Mouse (Mus musculus) embryonic stem cell, embryonic (primary cell): ENCODE measurements around the gene Zfp655.

Experiments
- CTCF ChIA-PET, 4 experiments: fragments of 300-600 bp in 2 of 4; fragments of 350-600 bp in 2 of 4; sonication (Branson Sonifier 250); formaldehyde crosslinking; loops; one replicate each; lab custom pipeline; 2022; ENCODE audit warnings: inconsistent platforms in 2 of 4; lab: Charles Lee
- POLR2A ChIA-PET, 4 experiments: fragments of 300-600 bp in 2 of 4; fragments of 350-600 bp in 2 of 4; sonication (Branson Sonifier 250); formaldehyde crosslinking; loops; one replicate each; lab custom pipeline; 2022; ENCODE audit warnings: antibody characterized with exemption in 4 of 4, inconsistent platforms in 1 of 4; lab: Charles Lee

Gene Zfp655

GRCm38 (mm10) chr5:145231367-145231871, at the start of gene Zfp655:
TSS of gene Zfp655 (plus strand) at chr5:145231715.
- POLR2A ChIA-PET = interaction anchor here (0.6 to 16.5 kb wide), 64 partner anchors 8 to 1114 kb away, joined by 3 to 510 read pairs (median 6); partner anchors contain the start of genes Zscan25 (in 4 of the 4), Zkscan5 (in 3 of the 4), Arpc1a (in 2 of the 4) and Cpsf4 (in 2 of the 4)
- CTCF ChIA-PET = interaction anchor here in 1 of 4 experiments (1.1 kb wide), 1 partner anchor 17 kb away, joined by 3 read pairs; no protein-coding TSS in a partner anchor

- CTCF ChIA-PET = no interaction called here
- POLR2A ChIA-PET = interaction anchor here in 3 of 4 experiments (0.7 to 15.8 kb wide), 13 partner anchors 10 to 89 kb away, joined by 3 to 289 read pairs (median 6); partner anchors contain the start of genes Zkscan5 (in 3 of the 3), Cpsf4 (in 2 of the 3), Ptcd1 (in 2 of the 3) and Arpc1b (in 1 of the 3)
Observed at GRCm38 (mm10) chr5:145185244-145185643, 46.3 kb upstream of the Zfp655 start.

- ChIA-PET POLR2A (interaction anchor here (0.6 to 15.8 kb wide), 26 partner anchors 9 to 76 kb away, joined by 3 to 289 read pairs (median 4); partner anchors contain the start of genes Zkscan5 (in 4 of the 4), Cpsf4 (in 2 of the 4), Ptcd1 (in 2 of the 4) and Zkscan14 (in 2 of the 4)), CTCF (interaction anchor here in 2 of 4 experiments (1.3 to 1.5 kb wide), 2 partner anchors 24 to 71 kb away, joined by 3 read pairs; no protein-coding TSS in a partner anchor)
Observed at GRCm38 (mm10) chr5:145189416-145189815, 42.1 kb upstream of the Zfp655 start.

GRCm38 (mm10) chr5:145190373-145190772, 41.1 kb upstream of the Zfp655 start:
- ChIA-PET POLR2A (interaction anchor here (0.6 to 15.8 kb wide), 31 partner anchors 8 to 675 kb away, joined by 3 to 289 read pairs (median 4); partner anchors contain the start of genes Zkscan5 (in 3 of the 4), Cpsf4 (in 2 of the 4), Ptcd1 (in 2 of the 4) and Zfp655 (in 2 of the 4)), CTCF (interaction anchor here in 2 of 4 experiments (0.6 to 1.3 kb wide), 2 partner anchors 71 to 1945 kb away, joined by 3 read pairs; no protein-coding TSS in a partner anchor)

GRCm38 (mm10) chr5:145190875-145191798, 40.4 kb upstream of the Zfp655 start:
- POLR2A ChIA-PET = interaction anchor here (0.6 to 15.8 kb wide), 25 partner anchors 9 to 676 kb away, joined by 3 to 289 read pairs (median 6); partner anchors contain the start of genes Zkscan5 (in 3 of the 4), Cpsf4 (in 2 of the 4), Ptcd1 (in 2 of the 4) and Zfp655 (in 2 of the 4)
- CTCF ChIA-PET = interaction anchor here in 2 of 4 experiments (0.6 to 1.5 kb wide), 5 partner anchors 10 to 1284 kb away, joined by 3 to 12 read pairs (median 7); partner anchors contain the start of genes Zkscan14 (in 1 of the 2) and Zkscan5 (in 1 of the 2)

GRCm38 (mm10) chr5:145191962-145192361, 39.6 kb upstream of the Zfp655 start, which contains the start of gene Atp5j2:
TSS of gene Atp5j2 (minus strand) at chr5:145192062.
- ChIA-PET POLR2A (interaction anchor here in 3 of 4 experiments (0.6 to 15.8 kb wide), 15 partner anchors 8 to 48 kb away, joined by 3 to 289 read pairs (median 6); partner anchors contain the start of genes Zkscan5 (in 3 of the 3), Cpsf4 (in 2 of the 3), Ptcd1 (in 2 of the 3) and Zkscan14 (in 2 of the 3)), CTCF (interaction anchor here in 2 of 4 experiments (0.6 to 1.5 kb wide), 5 partner anchors 9 to 1283 kb away, joined by 4 to 12 read pairs (median 7); partner anchors contain the start of genes Zkscan14 (in 1 of the 2) and Zkscan5 (in 1 of the 2))

GRCm38 (mm10) chr5:145200387-145200786, 31.1 kb upstream of the Zfp655 start:
- POLR2A ChIA-PET = interaction anchor here in 2 of 4 experiments (0.9 to 11.8 kb wide), 11 partner anchors 8 to 432 kb away, joined by 3 to 206 read pairs (median 6); partner anchors contain the start of genes Atp5j2 (in 2 of the 2), Cpsf4 (in 2 of the 2), Ptcd1 (in 2 of the 2) and Trrap (in 1 of the 2)
- CTCF ChIA-PET = no interaction called here

- CTCF ChIA-PET = interaction anchor here in 2 of 4 experiments (0.5 to 1.2 kb wide), 3 partner anchors 9 to 27 kb away, joined by 3 to 7 read pairs (median 4); partner anchors contain the start of gene Atp5j2 (in 1 of the 2)
Observed at GRCm38 (mm10) chr5:145201321-145201991, 30.1 kb upstream of the Zfp655 start, which contains the start of gene Zkscan14. TSS of gene Zkscan14 (minus strand) at chr5:145201868.

GRCm38 (mm10) chr5:145202446-145202845, 29.1 kb upstream of the Zfp655 start:
- CTCF ChIA-PET = no interaction called here
- POLR2A ChIA-PET = interaction anchor here in 2 of 4 experiments (1.6 to 11.8 kb wide), 2 partner anchors 17 to 28 kb away, joined by 5 to 206 read pairs; no protein-coding TSS in a partner anchor

More at GRCm38 (mm10) chr5:145201321-145201991, 30.1 kb upstream of the Zfp655 start, which contains the start of gene Zkscan14:
- POLR2A ChIA-PET = interaction anchor here in 2 of 4 experiments (0.6 to 11.8 kb wide), 27 partner anchors 8 to 433 kb away, joined by 3 to 206 read pairs (median 4); partner anchors contain the start of genes Atp5j2 (in 2 of the 2), Zscan25 (in 2 of the 2), Cpsf4 (in 1 of the 2) and Ptcd1 (in 1 of the 2)

- POLR2A ChIA-PET = interaction anchor here (0.6 to 22.4 kb wide), 107 partner anchors 9 to 1591 kb away, joined by 3 to 510 read pairs (median 5); partner anchors contain the start of genes Cpsf4 (in 3 of the 4), Ptcd1 (in 3 of the 4), Zfp655 (in 3 of the 4) and Zscan25 (in 3 of the 4)
- CTCF ChIA-PET = interaction anchor here in 2 of 4 experiments (0.5 to 2.9 kb wide), 18 partner anchors 10 to 1909 kb away, joined by 3 to 31 read pairs (median 5); partner anchors contain the start of genes Atp5j2 (in 1 of the 2), Ccz1 (in 1 of the 2), Cpsf4 (in 1 of the 2) and Ptcd1 (in 1 of the 2)
Observed at GRCm38 (mm10) chr5:145203936-145204691, 27.4 kb upstream of the Zfp655 start, which contains the start of gene Zkscan5. TSS of gene Zkscan5 (plus strand) at chr5:145204562.

- ChIA-PET CTCF (interaction anchor here in 1 of 4 experiments (1.6 to 2.9 kb wide), 4 partner anchors 9 to 29 kb away, joined by 4 to 31 read pairs (median 8); no protein-coding TSS in a partner anchor), POLR2A (interaction anchor here (0.7 to 22.4 kb wide), 45 partner anchors 8 to 762 kb away, joined by 3 to 510 read pairs (median 13); partner anchors contain the start of genes Cpsf4 (in 3 of the 4), Ptcd1 (in 3 of the 4), Zfp655 (in 3 of the 4) and Zscan25 (in 3 of the 4))
Observed at GRCm38 (mm10) chr5:145205041-145205440, 26.5 kb upstream of the Zfp655 start.

GRCm38 (mm10) chr5:145207385-145207784, 24.1 kb upstream of the Zfp655 start:
- CTCF ChIA-PET = no interaction called here
- POLR2A ChIA-PET = interaction anchor here in 2 of 4 experiments (0.6 to 22.4 kb wide), 10 partner anchors 8 to 90 kb away, joined by 3 to 510 read pairs (median 10); partner anchors contain the start of genes Zfp655 (in 2 of the 2), Atp5j2 (in 1 of the 2) and Zscan25 (in 1 of the 2)

- POLR2A ChIA-PET = interaction anchor here in 3 of 4 experiments (0.6 to 22.4 kb wide), 17 partner anchors 9 to 1013 kb away, joined by 3 to 510 read pairs (median 4); partner anchors contain the start of genes Zfp655 (in 2 of the 3), Arpc1b (in 1 of the 3), Atp5j2 (in 1 of the 3) and Zscan25 (in 1 of the 3)
- CTCF ChIA-PET = interaction anchor here in 1 of 4 experiments (0.9 kb wide), 1 partner anchor 10 kb away, joined by 3 read pairs; no protein-coding TSS in a partner anchor
Observed at GRCm38 (mm10) chr5:145207954-145208353, 23.6 kb upstream of the Zfp655 start.

GRCm38 (mm10) chr5:145208391-145208790, 23.1 kb upstream of the Zfp655 start:
- CTCF ChIA-PET = interaction anchor here in 1 of 4 experiments (0.9 kb wide), 1 partner anchor 10 kb away, joined by 3 read pairs; no protein-coding TSS in a partner anchor
- POLR2A ChIA-PET = interaction anchor here in 3 of 4 experiments (0.8 to 22.4 kb wide), 16 partner anchors 9 to 1012 kb away, joined by 3 to 510 read pairs (median 4); partner anchors contain the start of genes Zfp655 (in 2 of the 3), Arpc1b (in 1 of the 3), Atp5j2 (in 1 of the 3) and Zscan25 (in 1 of the 3)
